Mouse (Mus musculus) erythroblast, embryonic 14.5 days (primary cell): Measurements from ENCODE around the gene Hecw2. TPM values are rescaled to one million over a fixed set of nuclear protein-coding genes. Genes with fewer than 3 reads are reported as not detected.

Experiments
- H3K27me3 ChIP-seq: 2 replicates; pipeline ENCODE4 v1.6.1; 2012; ENCODE audit warnings: inconsistent platforms; ENCODE audit not compliant: control insufficient read depth
- H3K36me3 ChIP-seq: 2 replicates; pipeline ENCODE4 v1.6.1; 2012; ENCODE audit warnings: mild to moderate bottlenecking, inconsistent platforms; ENCODE audit not compliant: control insufficient read depth
- H3K4me1 ChIP-seq: 2 replicates; pipeline ENCODE4 v1.6.1; 2012; ENCODE audit warnings: inconsistent platforms; ENCODE audit not compliant: control insufficient read depth
- H3K4me3 ChIP-seq: replicated peaks from 2 replicates; pipeline ENCODE3; 2012; ENCODE audit warnings: moderate library complexity, mild to moderate bottlenecking, inconsistent platforms
- H3K9me3 ChIP-seq: 2 replicates; pipeline ENCODE4 v1.6.1; 2012; ENCODE audit warnings: low read length, inconsistent platforms, mixed read lengths; ENCODE audit not compliant: control insufficient read depth
- GATA1 ChIP-seq: IDR thresholded peaks from 2 replicates; pipeline ENCODE4 v1.6.1; 2012; ENCODE audit warnings: low read length, inconsistent platforms, mixed read lengths
- TAL1 ChIP-seq: IDR thresholded peaks from 3 replicates; pipeline ENCODE4 v1.6.1; 2012; ENCODE audit warnings: low read length, inconsistent platforms, mixed read lengths
- polyA plus RNA-seq: library from polyadenylated mRNA; stranded (reverse); fragments of >175 nt; gene quantifications from 2 replicates; pipeline ENCODE4 v1.2.3, GENCODE M21; 2012

Gene Hecw2
- polyA plus RNA-seq, 1 experiment, result not detected

- H3K27me3 ChIP-seq, result no peaks in the 10 kb centered on the region
- H3K4me3 ChIP-seq, result no peak overlapping the region
- no peak for TF ChIP-seq GATA1
- no peak for TF ChIP-seq TAL1
- H3K36me3 ChIP-seq, result no peaks in the 10 kb centered on the region
- no peaks in the 10 kb centered on the region for H3K9me3 ChIP-seq
- no peaks in the 10 kb centered on the region for H3K4me1 ChIP-seq
Observed at GRCm38 (mm10) chr1:53795081-53795480, 399.9 kb downstream of the Hecw2 start.

GRCm38 (mm10) chr1:53794279-53794678 is 400.7 kb downstream of the Hecw2 start:
- no peaks in the 10 kb centered on the region for H3K4me1 ChIP-seq

GRCm38 (mm10) chr1:53791343-53791742 is 403.6 kb downstream of the Hecw2 start:
- H3K9me3 ChIP-seq, result no peaks in the 10 kb centered on the region
- H3K4me3 ChIP-seq, result no peak overlapping the region
- no peaks in the 10 kb centered on the region for H3K27me3 ChIP-seq
- no peaks in the 10 kb centered on the region for H3K4me1 ChIP-seq
- no peaks in the 10 kb centered on the region for H3K36me3 ChIP-seq
- TF ChIP-seq GATA1 (no peak), TAL1 (no peak)

More at GRCm38 (mm10) chr1:53794279-53794678, 400.7 kb downstream of the Hecw2 start:
- TF ChIP-seq GATA1 (no peak), TAL1 (no peak)
- Histone ChIP-seq H3K36me3 (no peaks in the 10 kb centered on the region), H3K4me3 (no peak overlapping the region), H3K9me3 (no peaks in the 10 kb centered on the region), H3K27me3 (no peaks in the 10 kb centered on the region)

GRCm38 (mm10) chr1:53784721-53785418 is 410.1 kb downstream of the Hecw2 start, which contains the start of gene Stk17b:
Gene Stk17b, minus strand, starts transcription at chr1:53785224.
- peaks cover 5% of the 10 kb centered on the region for H3K36me3 ChIP-seq
- H3K4me3 ChIP-seq, result peak within 1 kb of the TSS; percentile 100
- TF ChIP-seq TAL1 (no peak), GATA1 (no peak)
- peaks cover 17% of the 10 kb centered on the region for H3K4me1 ChIP-seq
- no peaks in the 10 kb centered on the region for H3K27me3 ChIP-seq
- no peaks in the 10 kb centered on the region; the same call in 1 of the 2 replicates for H3K9me3 ChIP-seq

GRCm38 (mm10) chr1:53784291-53784720 is 410.7 kb downstream of the Hecw2 start:
- peak overlapping the region; percentile 100 for H3K4me3 ChIP-seq
- peaks cover 17% of the 10 kb centered on the region for H3K4me1 ChIP-seq
- H3K9me3 ChIP-seq, result no peaks in the 10 kb centered on the region; the same call in 1 of the 2 replicates
- no peaks in the 10 kb centered on the region for H3K27me3 ChIP-seq
- H3K36me3 ChIP-seq, result peaks cover 5% of the 10 kb centered on the region
- TF ChIP-seq GATA1 (peak; percentile 75), TAL1 (no peak)

GRCm38 (mm10) chr1:53782956-53783355 is 412.0 kb downstream of the Hecw2 start:
- peak overlapping the region; percentile 100 for H3K4me3 ChIP-seq
- TF ChIP-seq TAL1 (no peak), GATA1 (no peak)
- no peaks in the 10 kb centered on the region; the same call in 1 of the 2 replicates for H3K9me3 ChIP-seq
- peaks cover 17% of the 10 kb centered on the region for H3K4me1 ChIP-seq
- no peaks in the 10 kb centered on the region for H3K27me3 ChIP-seq
- peaks cover 5% of the 10 kb centered on the region for H3K36me3 ChIP-seq

- H3K4me1 ChIP-seq, result peaks cover 17% of the 10 kb centered on the region
- no peaks in the 10 kb centered on the region; the same call in 1 of the 2 replicates for H3K9me3 ChIP-seq
- peak overlapping the region; percentile 26 for H3K4me3 ChIP-seq
- TF ChIP-seq GATA1 (no peak), TAL1 (no peak)
- H3K27me3 ChIP-seq, result no peaks in the 10 kb centered on the region
- peaks cover 5% of the 10 kb centered on the region for H3K36me3 ChIP-seq
Observed at GRCm38 (mm10) chr1:53782079-53782478, 412.9 kb downstream of the Hecw2 start.

- H3K36me3 ChIP-seq, result peaks cover 5% of the 10 kb centered on the region
- H3K4me3 ChIP-seq, result no peak overlapping the region
- H3K4me1 ChIP-seq, result peaks cover 17% of the 10 kb centered on the region
- no peaks in the 10 kb centered on the region for H3K27me3 ChIP-seq
- no peaks in the 10 kb centered on the region; the same call in 1 of the 2 replicates for H3K9me3 ChIP-seq
- no peak for TF ChIP-seq GATA1
- no peak for TF ChIP-seq TAL1
Observed at GRCm38 (mm10) chr1:53781311-53781710, 413.7 kb downstream of the Hecw2 start.

- Histone ChIP-seq H3K9me3 (no peaks in the 10 kb centered on the region), H3K4me1 (peaks cover 2% of the 10 kb centered on the region; the same call in 1 of the 2 replicates), H3K27me3 (no peaks in the 10 kb centered on the region), H3K36me3 (peaks cover 14% of the 10 kb centered on the region), H3K4me3 (no peak overlapping the region)
- TF ChIP-seq TAL1 (no peak), GATA1 (no peak)
Observed at GRCm38 (mm10) chr1:53776176-53776905, 418.6 kb downstream of the Hecw2 start.
